Mouse (Mus musculus) midbrain, postnatal 0 days (tissue): ENCODE data around the gene Psmb10. TPM values are rescaled to one million over a fixed set of nuclear protein-coding genes. Genes with fewer than 3 reads are reported as not detected.

Experiments
- ATAC-seq: fragments of 200-750 bp; cut with Nextera tagmentation; 2 replicates; pipeline ENCODE4 v1.8.0; 2017; ENCODE audit warnings: moderate number of reproducible peaks, mild to moderate bottlenecking, moderate TSS enrichment, moderate library complexity; ENCODE audit not compliant: low FRiP score
- DNase-seq: peaks from one replicate; pipeline ENCODE4 v3.0.0-alpha.2; 2015; ENCODE audit warnings: low spot score
- H3K27ac ChIP-seq: fragments of 300-500 bp; sonication (generic); 2 replicates; pipeline ENCODE4 v1.5.1; 2014; ENCODE audit warnings: low read depth, mild to moderate bottlenecking, low read length, mixed read lengths
- H3K27me3 ChIP-seq: fragments of 300-500 bp; sonication (generic); 2 replicates; pipeline ENCODE4 v1.6.1; 2014; ENCODE audit warnings: low read length, control low read depth, mixed read lengths; ENCODE audit not compliant: insufficient read depth
- H3K36me3 ChIP-seq: fragments of 300-500 bp; sonication (generic); 2 replicates; pipeline ENCODE4 v1.6.1; 2014; ENCODE audit warnings: low read length, control low read depth, mixed read lengths; ENCODE audit not compliant: insufficient read depth
- H3K4me1 ChIP-seq: fragments of 300-500 bp; sonication (generic); 2 replicates; pipeline ENCODE4 v1.6.1; 2014; ENCODE audit warnings: mild to moderate bottlenecking, control low read depth, antibody characterized with exemption, low read length, mixed read lengths; ENCODE audit not compliant: insufficient read depth
- H3K4me2 ChIP-seq: fragments of 300-500 bp; sonication (generic); 2 replicates; pipeline ENCODE4 v1.6.1; 2014; ENCODE audit warnings: low read depth, mild to moderate bottlenecking, low read length, mixed read lengths; ENCODE audit not compliant: poor library complexity, severe bottlenecking
- H3K4me3 ChIP-seq: fragments of 300-500 bp; sonication (generic); 2 replicates; pipeline ENCODE4 v1.5.1; 2014; ENCODE audit warnings: low read depth, mild to moderate bottlenecking, low read length, moderate library complexity
- H3K9ac ChIP-seq: fragments of 300-500 bp; sonication (generic); replicated peaks from 2 replicates; pipeline ENCODE4 v1.6.1; 2014; ENCODE audit warnings: mild to moderate bottlenecking, low read length, moderate library complexity, mixed read lengths; ENCODE audit not compliant: poor library complexity, severe bottlenecking
- H3K9me3 ChIP-seq: fragments of 300-500 bp; sonication (generic); 2 replicates; pipeline ENCODE4 v1.6.1; 2016; ENCODE audit warnings: low read length, control low read depth
- CTCF ChIP-seq: IDR thresholded peaks from 2 replicates; pipeline ENCODE4 v1.5.1; 2016; ENCODE audit warnings: antibody characterized with exemption, mild to moderate bottlenecking
- WGBS: fragments of 180-500 bp; shearing (Covaris S2); extraction: QIAGEN DNeasy Blood & Tissue Kit; methylation state at CpG from one replicate; pipeline ENCODE4 v1.1.7; 2014; 5-methylcytosine and 5-hydroxymethylcytosine counted together
- microRNA-seq: library from miRNA; unstranded; fragments of <30 nt; microRNA quantifications from one replicate; pipeline ENCODE4, GENCODE M21; 2016; ENCODE audit warnings: borderline number of aligned reads
- polyA plus RNA-seq: library from polyadenylated mRNA; unstranded; fragments of >200 nt; fragmentation: Nextera tagmentation; extraction: Ambion mirVana; gene quantifications from 2 replicates; pipeline ENCODE4 v1.2.1, GENCODE M21; 2015
- total RNA-seq: library from RNA; depleted of rRNA; stranded (reverse); fragments of >200 nt; gene quantifications from 2 replicates; pipeline ENCODE4 v1.2.3, GENCODE M21; 2014; rRNA removed

Gene Psmb10
- total and polyA plus RNA-seq, 2 experiments from 2014 or later: 85.1 to 110 TPM

DNA sequence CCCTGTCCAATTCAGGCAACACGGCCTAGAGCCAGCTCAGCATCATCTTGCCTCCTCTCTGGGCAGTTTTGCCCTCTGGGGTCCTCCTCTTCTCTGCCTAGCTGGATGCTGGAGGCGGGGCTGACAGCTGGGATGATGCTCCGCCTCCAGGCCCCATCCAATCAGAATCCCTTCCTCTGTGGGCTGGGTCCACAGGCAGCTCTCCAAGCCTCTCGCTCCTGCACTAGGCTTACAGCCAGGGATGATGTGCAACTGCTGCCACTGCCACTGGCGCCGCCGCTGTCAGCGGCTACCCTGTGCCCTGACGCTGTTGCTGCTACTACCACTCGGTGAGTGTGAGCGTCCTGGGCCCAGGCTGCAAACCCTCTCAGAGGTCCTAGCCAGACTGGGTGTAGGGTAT is 44.9 kb downstream of the Psmb10 start, which contains the start of gene Nrn1l:
TSS of gene Nrn1l (plus strand) at position 229 of the 400 bp plus-strand sequence.
- 5% methylated on average over 11 of the region's 11 CpGs for WGBS
- no peak within 1 kb of the TSS for H3K4me3 ChIP-seq
- no peak; the same call in 1 of the 2 replicates for TF ChIP-seq CTCF
- peak within 1 kb of the TSS; percentile 33; the same call in 1 of the 2 replicates for H3K9ac ChIP-seq
- no peak within 1 kb of the TSS for H3K27ac ChIP-seq
- no peaks in the 10 kb centered on the region for H3K9me3 ChIP-seq
- DNase-seq (peak; percentile 91), ATAC-seq (peak; percentile 79)
- no peak within 1 kb of the TSS for H3K4me2 ChIP-seq
- no peaks in the 10 kb centered on the region for H3K27me3 ChIP-seq
- H3K4me1 ChIP-seq: no peaks in the 10 kb centered on the region
- peaks cover 51% of the 10 kb centered on the region for H3K36me3 ChIP-seq

DNA sequence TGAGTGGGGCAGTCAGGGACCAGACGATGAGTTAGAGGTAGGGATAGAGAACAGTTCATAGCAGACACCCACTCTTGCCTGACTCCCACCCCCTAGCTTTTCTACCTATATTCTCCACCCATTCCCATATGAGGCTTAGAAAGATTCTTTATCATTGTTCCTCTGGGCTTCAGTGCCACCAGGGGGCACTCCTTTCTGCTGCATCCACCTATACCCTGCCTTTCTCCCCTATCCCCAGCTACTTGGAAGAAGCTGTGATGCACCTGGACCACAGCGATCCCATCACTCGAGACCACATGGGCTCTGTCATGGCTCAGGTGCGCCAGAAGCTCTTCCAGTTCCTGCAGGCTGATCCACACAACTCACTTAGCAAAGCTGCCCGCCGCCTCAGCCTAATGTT is 45.8 kb downstream of the Psmb10 start:
- WGBS: 89% methylated on average over 6 of the region's 6 CpGs
- TF ChIP-seq CTCF: peak; percentile 69
- Histone ChIP-seq H3K4me2 (no peak overlapping the region), H3K36me3 (peaks cover 60% of the 10 kb centered on the region), H3K9ac (no peak overlapping the region), H3K27ac (no peak overlapping the region), H3K4me1 (no peaks in the 10 kb centered on the region), H3K9me3 (no peaks in the 10 kb centered on the region), H3K27me3 (no peaks in the 10 kb centered on the region), H3K4me3 (no peak overlapping the region)
- ATAC-seq (no peak), DNase-seq (peak; percentile 6)

DNA sequence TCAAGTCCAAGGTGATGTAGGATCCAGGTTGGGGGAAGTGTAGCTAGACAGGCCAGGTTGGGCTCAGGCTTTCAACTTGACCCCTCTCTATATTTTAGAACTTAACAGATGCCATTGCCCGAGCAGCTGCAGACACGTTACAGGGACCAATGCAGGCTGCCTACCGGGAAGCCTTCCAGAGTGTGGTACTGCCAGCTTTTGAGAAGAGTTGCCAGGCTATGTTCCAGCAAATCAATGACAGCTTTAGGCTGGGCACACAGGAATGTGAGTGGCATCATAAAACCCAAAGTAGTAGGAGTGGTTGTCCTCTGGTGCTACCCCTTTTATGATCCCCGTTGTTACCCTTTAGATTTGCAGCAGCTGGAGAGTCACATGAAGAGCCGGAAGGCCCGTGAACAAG is 47.4 kb downstream of the Psmb10 start:
- DNase-seq (no peak), ATAC-seq (no peak)
- TF ChIP-seq CTCF: no peak
- peaks cover 76% of the 10 kb centered on the region for H3K36me3 ChIP-seq
- H3K9me3 ChIP-seq: no peaks in the 10 kb centered on the region
- H3K27me3 ChIP-seq: no peaks in the 10 kb centered on the region
- no peak overlapping the region for H3K4me3 ChIP-seq
- H3K9ac ChIP-seq: no peak overlapping the region
- no peak overlapping the region for H3K4me2 ChIP-seq
- H3K4me1 ChIP-seq: no peaks in the 10 kb centered on the region
- no peak overlapping the region for H3K27ac ChIP-seq
- WGBS: 91% methylated on average over 6 of the region's 6 CpGs

DNA sequence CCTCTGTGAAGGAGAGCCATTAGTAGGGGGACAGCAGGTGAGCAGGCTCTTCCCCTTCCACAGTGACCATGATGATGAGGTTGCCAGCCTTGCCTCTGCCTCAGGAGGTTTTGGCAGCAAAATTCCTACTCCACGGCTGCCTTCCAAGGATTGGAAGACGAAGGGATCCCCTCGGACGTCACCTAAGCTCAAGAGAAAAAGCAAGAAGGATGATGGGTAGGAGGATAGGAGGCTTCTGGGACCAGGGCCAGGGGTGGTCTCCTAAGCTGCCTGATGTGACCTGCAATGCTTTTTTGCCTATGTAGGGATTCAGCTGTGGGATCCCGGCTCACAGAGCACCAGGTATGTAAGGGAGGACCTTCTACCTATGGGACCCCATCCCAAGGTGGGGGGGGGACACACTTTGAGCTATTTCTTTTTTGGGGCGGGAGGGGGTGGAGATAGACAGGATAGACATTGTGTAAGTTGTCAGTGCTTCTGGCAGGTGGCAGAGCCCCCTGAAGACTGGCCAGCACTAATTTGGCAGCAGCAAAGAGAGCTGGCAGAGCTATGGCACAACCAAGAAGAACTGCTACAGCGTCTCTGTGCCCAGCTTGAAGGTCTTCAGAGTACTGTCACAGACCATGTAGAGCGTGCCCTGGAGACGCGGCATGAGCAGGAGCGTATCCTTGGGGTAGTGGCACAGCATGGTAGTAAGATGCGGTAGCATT is 48.3 kb downstream of the Psmb10 start:
- ATAC-seq (no peak), DNase-seq (no peak)
- Histone ChIP-seq H3K4me2 (no peak overlapping the region), H3K27me3 (no peaks in the 10 kb centered on the region), H3K9me3 (no peaks in the 10 kb centered on the region), H3K4me3 (no peak overlapping the region), H3K36me3 (peaks cover 86% of the 10 kb centered on the region), H3K9ac (no peak overlapping the region), H3K27ac (no peak overlapping the region), H3K4me1 (no peaks in the 10 kb centered on the region)
- WGBS: 91% methylated on average over 12 of the region's 12 CpGs
- no peak for TF ChIP-seq CTCF

Small RNAs within 50 kb of the gene (microRNA-seq; reads per million reads assigned to microRNA genes)
- not detected for gene Mir7074

Other genes starting within 250 kb of the Psmb10 start
- gene Acd, start 237.3 kb downstream of the Psmb10 start, total RNA-seq: 20.6 and 32.0 TPM in 2 replicates
- 84.7 and 93.0 TPM in 2 replicates for gene Acd, start 237.3 kb downstream of the Psmb10 start, polyA plus RNA-seq
- 99.3 and 110 TPM in 2 replicates for gene Pard6a, start 237.3 kb downstream of the Psmb10 start, total RNA-seq
- 71.4 and 73.4 TPM in 2 replicates for gene Pard6a, start 237.3 kb downstream of the Psmb10 start, polyA plus RNA-seq
- gene 4933405L10Rik, start 230.8 kb downstream of the Psmb10 start, total RNA-seq: not detected in 2 replicates
- 0.44 and 0.50 TPM in 2 replicates for gene 4933405L10Rik, start 230.8 kb downstream of the Psmb10 start, polyA plus RNA-seq
- 9.8 and 11.2 TPM in 2 replicates for gene Enkd1, start 230.2 kb downstream of the Psmb10 start, total RNA-seq
- gene Enkd1, start 230.2 kb downstream of the Psmb10 start, polyA plus RNA-seq: 15.4 and 15.6 TPM in 2 replicates
- gene Gfod2, start 179.8 kb downstream of the Psmb10 start, total RNA-seq: 47.6 and 64.7 TPM in 2 replicates
- gene Gfod2, start 179.8 kb downstream of the Psmb10 start, polyA plus RNA-seq: 60.9 and 67.9 TPM in 2 replicates
- 13.4 and 13.5 TPM in 2 replicates for gene Ranbp10, start 111.1 kb downstream of the Psmb10 start, total RNA-seq
- gene Ranbp10, start 111.1 kb downstream of the Psmb10 start, polyA plus RNA-seq: 4.8 and 6.4 TPM in 2 replicates
- gene Tsnaxip1, start 110.7 kb downstream of the Psmb10 start, total RNA-seq: 0.14 and 0.16 TPM in 2 replicates
- gene Tsnaxip1, start 110.7 kb downstream of the Psmb10 start, polyA plus RNA-seq: 0.62 and 0.88 TPM in 2 replicates
- gene Cenpt, start 85.2 kb downstream of the Psmb10 start, total RNA-seq: 44.8 and 48.6 TPM in 2 replicates
- gene Cenpt, start 85.2 kb downstream of the Psmb10 start, polyA plus RNA-seq: 45.2 and 48.7 TPM in 2 replicates
- gene Thap11, start 83.3 kb downstream of the Psmb10 start, total RNA-seq: 52.0 and 80.1 TPM in 2 replicates
- 40.1 and 42.9 TPM in 2 replicates for gene Thap11, start 83.3 kb downstream of the Psmb10 start, polyA plus RNA-seq
- 60.7 and 65.2 TPM in 2 replicates for gene Nutf2, start 77.9 kb downstream of the Psmb10 start, total RNA-seq
- gene Nutf2, start 77.9 kb downstream of the Psmb10 start, polyA plus RNA-seq: 109 and 137 TPM in 2 replicates
- 100 and 125 TPM in 2 replicates for gene Edc4, start 57.6 kb downstream of the Psmb10 start, total RNA-seq
- 45.2 and 45.4 TPM in 2 replicates for gene Edc4, start 57.6 kb downstream of the Psmb10 start, polyA plus RNA-seq
- 1.3 and 1.9 TPM in 2 replicates for gene Nrn1l, start 44.9 kb downstream of the Psmb10 start, total RNA-seq
- gene Nrn1l, start 44.9 kb downstream of the Psmb10 start, polyA plus RNA-seq: 1.3 TPM in 2 replicates
- 23.2 and 23.9 TPM in 2 replicates for gene Pskh1, start 38.0 kb downstream of the Psmb10 start, total RNA-seq
- gene Pskh1, start 38.0 kb downstream of the Psmb10 start, polyA plus RNA-seq: 8.7 and 11.9 TPM in 2 replicates
- 3.6 and 4.0 TPM in 2 replicates for gene Ctrl, start 4.6 kb downstream of the Psmb10 start, total RNA-seq
- gene Ctrl, start 4.6 kb downstream of the Psmb10 start, polyA plus RNA-seq: 3.2 and 3.9 TPM in 2 replicates
- gene Lcat, start 4.9 kb upstream of the Psmb10 start, total RNA-seq: 7.5 and 19.3 TPM in 2 replicates
- 5.6 and 6.8 TPM in 2 replicates for gene Lcat, start 4.9 kb upstream of the Psmb10 start, polyA plus RNA-seq
- gene Slc12a4, start 27.7 kb upstream of the Psmb10 start, total RNA-seq: 11.8 and 12.1 TPM in 2 replicates
- gene Slc12a4, start 27.7 kb upstream of the Psmb10 start, polyA plus RNA-seq: 9.6 and 12.0 TPM in 2 replicates
- gene Dpep3, start 41.0 kb upstream of the Psmb10 start, total RNA-seq: not detected in 2 replicates
- gene Dpep3, start 41.0 kb upstream of the Psmb10 start, polyA plus RNA-seq: not detected in 2 replicates
- gene Dus2, start 52.9 kb upstream of the Psmb10 start, total RNA-seq: 16.3 and 18.8 TPM in 2 replicates
- 21.3 and 22.2 TPM in 2 replicates for gene Dus2, start 52.9 kb upstream of the Psmb10 start, polyA plus RNA-seq
- gene Dpep2nb, start 67.5 kb upstream of the Psmb10 start, total RNA-seq: not detected in 2 replicates
- not detected in 2 replicates for gene Dpep2nb, start 67.5 kb upstream of the Psmb10 start, polyA plus RNA-seq
- 29.7 and 36.3 TPM in 2 replicates for gene Ddx28, start 73.4 kb upstream of the Psmb10 start, total RNA-seq
- gene Ddx28, start 73.4 kb upstream of the Psmb10 start, polyA plus RNA-seq: 22.8 and 22.9 TPM in 2 replicates
- gene Nfatc3, start 120.4 kb upstream of the Psmb10 start, total RNA-seq: 16.5 and 18.0 TPM in 2 replicates
- gene Nfatc3, start 120.4 kb upstream of the Psmb10 start, polyA plus RNA-seq: 1.8 and 2.7 TPM in 2 replicates
- gene Esrp2, start 198.5 kb upstream of the Psmb10 start, total RNA-seq: 0.77 TPM in 1 of 2 replicates, not detected in the other
- gene Esrp2, start 198.5 kb upstream of the Psmb10 start, polyA plus RNA-seq: 0.31 TPM in 1 of 2 replicates, not detected in the other
- gene Pla2g15, start 212.0 kb upstream of the Psmb10 start, total RNA-seq: 21.3 and 22.5 TPM in 2 replicates
- gene Pla2g15, start 212.0 kb upstream of the Psmb10 start, polyA plus RNA-seq: 16.7 and 18.7 TPM in 2 replicates
- gene Slc7a6, start 230.4 kb upstream of the Psmb10 start, total RNA-seq: 37.1 and 44.3 TPM in 2 replicates
- 40.2 and 41.7 TPM in 2 replicates for gene Slc7a6, start 230.4 kb upstream of the Psmb10 start, polyA plus RNA-seq